Mouse (Mus musculus): Measurements from ENCODE around the gene Gnai2.

DNA sequence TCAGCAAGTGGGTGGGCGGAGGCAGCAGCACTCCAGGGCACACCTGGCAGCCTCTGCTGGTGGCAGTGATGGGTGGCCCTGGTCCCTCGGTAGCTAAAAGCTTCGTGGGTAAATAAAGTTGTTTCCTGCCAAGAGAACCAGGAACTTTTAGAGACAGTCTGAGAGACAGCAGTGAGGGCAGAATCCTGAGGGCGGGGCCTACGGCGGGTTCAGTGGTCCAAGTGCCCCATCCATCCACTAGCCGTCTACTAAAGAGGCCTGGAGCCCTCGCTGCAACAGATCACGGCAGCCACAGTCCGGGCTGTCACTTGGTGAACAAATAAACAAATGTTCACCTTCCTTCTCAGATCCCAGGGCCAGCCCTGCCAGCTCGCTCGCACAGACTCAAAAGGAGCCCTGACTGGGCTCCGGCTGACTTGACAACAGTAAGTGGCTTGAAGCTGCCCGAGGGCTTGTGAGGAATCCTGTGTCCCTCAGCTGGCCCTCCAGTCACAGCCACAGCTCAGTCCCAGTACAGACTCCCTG is 5.2 kb downstream of the Gnai2 start:
- TF ChIP-seq CTCF (IDR thresholded peaks at IDR 0.05; ENCODE audit: low read depth) (no peak), EP300 (IDR thresholded peaks at IDR 0.05; ENCODE audit: low read depth) (no peak)
